Mouse (Mus musculus) embryonic fibroblast, embryonic 13.5 days (primary cell): ENCODE data around the gene Gtdc1. TPM values are rescaled to one million over a fixed set of nuclear protein-coding genes. Genes with fewer than 3 reads are reported as not detected.
A peak's percentile ranks its signal among the peaks of the same experiment; 100 is the strongest.

Experiments used
- H3K27ac ChIP-seq: 2 replicates; pipeline ENCODE4 v1.5.1; 2012; ENCODE audit warnings: low read length, control low read depth, inconsistent platforms; ENCODE audit not compliant: insufficient read depth
- H3K4me1 ChIP-seq: 2 replicates; pipeline ENCODE4 v1.6.1; 2011; ENCODE audit warnings: low read length; ENCODE audit not compliant: control insufficient read depth, insufficient read depth
- H3K4me3 ChIP-seq: 2 replicates; pipeline ENCODE4 v1.5.1; 2011; ENCODE audit warnings: mild to moderate bottlenecking, control low read depth, low read length; ENCODE audit not compliant: insufficient read depth
- CTCF ChIP-seq: IDR thresholded peaks from 2 replicates; pipeline ENCODE4 v1.5.1; 2011; ENCODE audit warnings: mild to moderate bottlenecking, control low read depth, low read length, moderate library complexity, borderline replicate concordance; ENCODE audit not compliant: insufficient read depth
- POLR2A ChIP-seq: IDR thresholded peaks from 2 replicates; pipeline ENCODE4 v1.6.1; 2011; ENCODE audit warnings: low read depth, mild to moderate bottlenecking, control low read depth, low read length, moderate library complexity
- polyA plus RNA-seq: library from polyadenylated mRNA; stranded (reverse); fragments of >200 nt; gene quantifications from 2 replicates; pipeline ENCODE4 v1.2.4, GENCODE M21; 2011; ENCODE audit warnings: low read depth; ENCODE audit not compliant: missing spikeins, insufficient read length

Gene Gtdc1
- 16.6 and 28.9 TPM in 2 replicates for polyA plus RNA-seq

GRCm38 (mm10) chr2:44927482-44927811 lies at the start of gene Gtdc1:
Gene Gtdc1, minus strand, starts transcription at chr2:44927657.
- Histone ChIP-seq H3K4me3 (peak within 1 kb of the TSS; percentile 88), H3K4me1 (no peaks in the 10 kb centered on the region), H3K27ac (peak within 1 kb of the TSS; percentile 91)
- no peak; the same call in 1 of the 2 replicates for TF ChIP-seq POLR2A

- peaks cover 6% of the 10 kb centered on the region for H3K4me1 ChIP-seq
- TF ChIP-seq CTCF = no peak
- no peak for TF ChIP-seq POLR2A
- peak overlapping the region; percentile 90 for H3K27ac ChIP-seq
- H3K4me3 ChIP-seq = no peak overlapping the region
Measured at GRCm38 (mm10) chr2:44977051-44977450, 49.6 kb upstream of the Gtdc1 start.

GRCm38 (mm10) chr2:44976484-44976883 lies 49.0 kb upstream of the Gtdc1 start:
- Histone ChIP-seq H3K4me1 (peaks cover 6% of the 10 kb centered on the region), H3K4me3 (no peak overlapping the region), H3K27ac (peak overlapping the region; percentile 90)
- TF ChIP-seq CTCF (no peak), POLR2A (no peak)

GRCm38 (mm10) chr2:44973828-44974227 lies 46.4 kb upstream of the Gtdc1 start:
- peaks cover 6% of the 10 kb centered on the region for H3K4me1 ChIP-seq

GRCm38 (mm10) chr2:44970087-44970646 lies 42.7 kb upstream of the Gtdc1 start:
- Histone ChIP-seq H3K27ac (no peak overlapping the region), H3K4me3 (no peak overlapping the region), H3K4me1 (peaks cover 9% of the 10 kb centered on the region)
- TF ChIP-seq POLR2A = no peak
- no peak for TF ChIP-seq CTCF

More at GRCm38 (mm10) chr2:44973828-44974227, 46.4 kb upstream of the Gtdc1 start:
- H3K4me3 ChIP-seq = no peak overlapping the region
- no peak for TF ChIP-seq POLR2A
- no peak overlapping the region for H3K27ac ChIP-seq

- TF ChIP-seq POLR2A (no peak), CTCF (no peak)
- no peak overlapping the region for H3K4me3 ChIP-seq
Measured at GRCm38 (mm10) chr2:44969640-44970039, 42.2 kb upstream of the Gtdc1 start.

GRCm38 (mm10) chr2:44969226-44969625 lies 41.8 kb upstream of the Gtdc1 start:
- H3K4me3 ChIP-seq = no peak overlapping the region
- H3K4me1 ChIP-seq = peaks cover 9% of the 10 kb centered on the region
- TF ChIP-seq POLR2A (no peak), CTCF (no peak)
- peak overlapping the region; percentile 50 for H3K27ac ChIP-seq

More at GRCm38 (mm10) chr2:44969640-44970039, 42.2 kb upstream of the Gtdc1 start:
- Histone ChIP-seq H3K27ac (no peak overlapping the region), H3K4me1 (peaks cover 9% of the 10 kb centered on the region)

GRCm38 (mm10) chr2:44965834-44966555 lies 38.5 kb upstream of the Gtdc1 start:
- TF ChIP-seq CTCF = no peak
- no peak for TF ChIP-seq POLR2A
- no peak overlapping the region for H3K27ac ChIP-seq
- H3K4me1 ChIP-seq = peaks cover 10% of the 10 kb centered on the region
- no peak overlapping the region for H3K4me3 ChIP-seq

GRCm38 (mm10) chr2:44962620-44963019 lies 35.2 kb upstream of the Gtdc1 start:
- no peak for TF ChIP-seq POLR2A
- no peak for TF ChIP-seq CTCF
- Histone ChIP-seq H3K4me1 (peaks cover 12% of the 10 kb centered on the region), H3K27ac (no peak overlapping the region), H3K4me3 (no peak overlapping the region)

- no peak overlapping the region for H3K4me3 ChIP-seq
- TF ChIP-seq POLR2A (no peak), CTCF (no peak)
- peak overlapping the region; percentile 63 for H3K27ac ChIP-seq
- peaks cover 11% of the 10 kb centered on the region for H3K4me1 ChIP-seq
Measured at GRCm38 (mm10) chr2:44961192-44961591, 33.7 kb upstream of the Gtdc1 start.
